Mouse (Mus musculus): ENCODE data around the gene Vsig8.

The Vsig8 gene

DNA sequence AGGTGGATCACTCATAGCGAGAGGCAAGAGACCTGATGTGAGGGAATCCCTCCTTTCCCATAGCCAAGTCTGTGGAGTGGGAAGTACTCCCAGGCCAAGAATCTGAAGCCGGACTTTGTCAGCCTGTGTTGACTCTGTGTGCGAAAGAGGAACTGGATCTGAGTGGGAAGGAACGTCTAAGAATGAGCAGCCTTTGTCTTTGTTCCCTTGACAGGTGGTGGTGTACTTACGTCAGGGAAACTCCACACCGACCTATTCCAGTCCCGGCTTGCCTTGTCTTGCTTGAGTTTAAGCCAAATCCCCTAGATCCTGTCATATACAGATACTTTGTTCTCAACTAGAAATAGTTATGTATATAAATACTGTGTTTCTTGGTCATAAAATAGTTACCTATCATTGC, 33.2 kb upstream of the Vsig8 start:
- ChIA-PET CTCF (no interaction called here), POLR2A (interaction anchor here in 3 of 4 experiments (0.5 to 1.4 kb wide), 3 partner anchors 22 to 53 kb away, joined by 3 to 4 read pairs (median 4); partner anchors contain the start of genes Igsf9 (in 1 of the 3) and Tagln2 (in 1 of the 3))

DNA sequence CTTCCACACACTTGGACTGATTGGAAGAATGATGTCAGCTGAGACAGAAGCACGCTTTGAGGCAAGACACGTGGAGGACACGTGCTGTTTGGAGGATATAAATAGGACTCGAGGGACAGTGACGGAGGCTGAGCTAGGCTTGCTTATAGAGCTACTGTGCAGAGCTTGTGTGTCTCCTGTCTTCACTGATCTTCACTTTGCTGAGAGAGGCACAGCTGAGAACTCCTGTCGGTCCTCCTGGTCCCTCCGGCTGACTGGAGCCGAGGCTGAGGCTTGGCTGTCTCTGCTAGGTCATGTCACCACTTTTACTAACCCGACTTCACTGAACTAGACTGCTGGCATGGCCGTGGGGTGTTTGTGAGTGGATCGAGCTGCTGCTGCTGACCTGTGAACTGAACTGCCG, 32.0 kb upstream of the Vsig8 start:
- CTCF ChIA-PET, result interaction anchor here in 1 of 4 experiments (0.6 kb wide), 1 partner anchor 42 kb away, joined by 3 read pairs; the partner anchor contains the start of gene Igsf9

DNA sequence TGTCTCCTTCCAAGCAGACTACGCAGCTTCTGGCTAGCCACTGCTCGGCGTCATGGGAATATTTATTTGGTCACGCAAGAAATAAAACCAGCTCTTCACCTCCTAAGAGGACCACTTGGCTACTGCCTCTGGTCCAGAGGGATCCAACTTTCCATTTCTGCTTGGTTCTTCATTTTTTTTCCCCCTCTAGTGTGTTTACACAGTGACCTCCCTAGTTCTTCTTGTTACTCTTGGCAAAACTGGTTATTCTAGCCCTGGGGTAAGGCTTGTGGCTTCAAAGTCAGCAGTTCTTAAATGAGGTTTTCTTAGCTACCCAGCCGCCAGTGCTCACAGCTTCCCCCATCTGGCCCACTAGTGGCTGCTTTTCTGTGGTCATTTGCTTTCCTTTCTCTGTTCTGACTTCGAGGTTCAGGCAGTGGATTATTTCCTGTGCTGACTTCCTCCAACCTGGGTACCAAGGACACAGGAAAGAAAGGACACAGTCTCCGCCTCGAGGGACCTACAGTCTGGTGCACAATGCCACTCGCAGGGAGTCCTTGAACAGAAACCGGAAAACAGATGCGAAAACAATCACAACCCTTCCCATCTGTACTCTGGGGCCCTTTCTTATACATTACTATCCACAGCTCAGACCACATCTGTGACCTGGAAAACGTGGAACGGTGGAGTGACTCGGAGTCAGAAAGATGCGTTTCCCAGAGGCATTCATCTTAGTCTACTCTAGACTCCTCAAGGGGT, 30.5 kb upstream of the Vsig8 start:
- CTCF ChIA-PET, result interaction anchor here in 2 of 4 experiments (0.7 to 4.3 kb wide), 6 partner anchors 10 to 116 kb away, joined by 3 to 25 read pairs (median 6); no protein-coding TSS in a partner anchor
- POLR2A ChIA-PET, result interaction anchor here (0.6 to 3.4 kb wide), 13 partner anchors 10 to 379 kb away, joined by 3 to 15 read pairs (median 4); partner anchors contain the start of genes Pigm (in 3 of the 4) and Tagln2 (in 1 of the 4)

More for the DNA sequence above, 32.0 kb upstream of the Vsig8 start:
- POLR2A ChIA-PET, result interaction anchor here in 1 of 4 experiments (0.8 to 1.6 kb wide), 4 partner anchors 9 to 26 kb away, joined by 3 to 5 read pairs (median 4); partner anchors contain the start of gene Tagln2

DNA sequence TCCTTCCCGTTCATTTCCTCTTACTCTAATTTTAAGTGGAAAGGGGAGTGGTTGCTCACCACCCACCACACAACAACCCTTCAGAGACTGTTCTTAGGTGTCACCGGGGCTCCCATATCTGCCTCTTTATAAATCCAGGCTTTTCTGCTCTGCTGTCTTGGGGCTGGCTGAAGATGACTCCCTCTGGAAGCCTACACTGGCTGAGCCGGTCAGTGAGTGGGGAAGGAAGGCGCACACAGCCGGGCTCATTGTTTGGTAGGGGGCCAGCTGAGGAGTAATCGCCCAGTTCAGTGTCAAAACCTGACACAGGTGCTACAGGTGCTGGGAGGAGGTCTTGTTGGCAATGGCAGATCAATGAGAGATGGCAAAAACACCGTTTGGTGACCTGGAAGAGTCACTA, 29.8 kb upstream of the Vsig8 start:
- POLR2A ChIA-PET, result interaction anchor here (0.5 to 3.4 kb wide), 8 partner anchors 11 to 150 kb away, joined by 3 to 15 read pairs (median 4); partner anchors contain the start of gene Pigm (in 2 of the 4)
- CTCF ChIA-PET, result interaction anchor here in 2 of 4 experiments (0.7 to 4.3 kb wide), 5 partner anchors 38 to 907 kb away, joined by 3 to 25 read pairs (median 6); partner anchors contain the start of gene Dusp23 (in 1 of the 2)

DNA sequence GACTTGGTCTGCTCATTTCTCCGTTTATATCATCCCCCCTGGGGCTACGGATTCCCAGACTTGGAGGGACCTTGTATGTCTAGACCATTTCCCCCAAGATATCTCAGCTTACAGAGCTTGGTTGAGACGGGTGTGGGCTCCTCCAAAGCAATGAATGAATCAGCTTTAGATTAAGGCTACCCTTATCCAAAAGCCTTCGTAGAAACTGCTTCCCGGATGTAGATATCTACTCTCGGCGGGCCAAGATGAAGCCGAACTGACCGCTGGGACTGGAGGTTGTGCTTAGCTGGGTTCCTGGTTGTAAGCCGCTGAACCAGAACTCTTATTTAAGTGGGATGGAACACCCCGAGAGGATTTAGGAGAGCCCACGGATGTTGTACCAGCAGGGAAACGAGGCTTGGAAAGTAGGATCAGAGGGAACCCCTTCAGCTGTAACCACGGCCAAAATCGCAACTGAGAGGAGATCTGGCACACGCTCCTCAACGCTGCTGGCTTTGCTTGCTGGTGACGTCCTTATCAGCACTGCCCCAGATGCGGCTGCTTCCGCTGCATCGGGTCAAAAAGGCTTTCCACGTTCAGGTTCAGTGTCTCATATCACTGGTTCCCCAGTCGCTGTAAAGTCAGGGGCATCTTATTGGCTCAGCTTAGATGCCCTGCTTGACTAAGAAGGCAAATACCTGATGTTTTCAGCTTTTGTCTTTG, 29.2 kb upstream of the Vsig8 start:
- ChIA-PET POLR2A (interaction anchor here (0.5 to 3.4 kb wide), 7 partner anchors 11 to 150 kb away, joined by 3 to 15 read pairs (median 5); partner anchors contain the start of gene Pigm (in 1 of the 4)), CTCF (interaction anchor here (0.6 to 4.3 kb wide), 12 partner anchors 22 to 907 kb away, joined by 3 to 25 read pairs (median 4); partner anchors contain the start of gene Dusp23 (in 1 of the 4))

DNA sequence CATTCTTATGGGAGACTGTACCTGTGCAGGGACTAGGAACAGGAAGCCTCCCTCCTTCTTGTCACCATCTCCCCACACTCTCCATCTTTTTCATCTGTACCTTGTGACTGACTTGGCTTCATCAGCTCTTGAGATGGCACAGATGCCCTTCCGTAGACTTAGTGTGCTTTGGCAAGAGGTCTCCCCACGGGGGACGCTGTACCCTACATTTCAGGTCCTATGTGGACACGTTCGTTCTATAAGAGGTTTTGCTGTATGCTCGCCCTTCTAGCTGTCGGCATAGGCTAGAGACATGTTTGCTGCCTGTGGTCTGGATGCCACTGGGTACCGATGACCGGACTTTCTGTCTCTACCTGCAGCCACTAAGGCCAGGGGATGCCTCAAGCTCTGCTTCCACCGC, 28.3 kb upstream of the Vsig8 start:
- POLR2A ChIA-PET, result interaction anchor here in 2 of 4 experiments (0.5 to 3.4 kb wide), 6 partner anchors 12 to 430 kb away, joined by 3 to 15 read pairs (median 4); no protein-coding TSS in a partner anchor
- CTCF ChIA-PET, result interaction anchor here (0.6 to 4.3 kb wide), 18 partner anchors 14 to 870 kb away, joined by 3 to 37 read pairs (median 5); partner anchors contain the start of gene Dusp23 (in 3 of the 4)

DNA sequence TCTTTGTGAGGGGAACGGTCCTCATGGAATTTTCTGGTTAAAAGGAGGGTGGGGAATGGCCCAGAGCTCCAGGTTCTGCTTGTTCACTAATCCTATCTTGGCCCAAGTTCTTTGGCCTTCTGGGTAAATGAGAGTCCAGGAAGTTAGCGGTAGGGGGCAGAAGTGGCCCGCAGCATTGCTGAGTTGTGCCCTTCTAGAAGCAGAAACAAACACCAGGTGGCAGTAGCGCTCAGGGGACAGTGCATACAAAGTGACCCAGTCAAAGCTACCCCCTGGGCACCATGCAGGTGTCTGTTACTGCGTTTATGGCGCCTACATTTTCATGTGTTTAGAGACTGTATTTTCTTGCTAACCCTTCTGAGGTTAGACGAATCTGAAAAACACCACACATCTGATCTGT, 27.0 kb upstream of the Vsig8 start:
- ChIA-PET POLR2A (interaction anchor here in 3 of 4 experiments (0.7 to 1.8 kb wide), 12 partner anchors 13 to 225 kb away, joined by 3 to 7 read pairs (median 4); no protein-coding TSS in a partner anchor), CTCF (interaction anchor here (0.5 to 4.3 kb wide), 103 partner anchors 8 to 979 kb away, joined by 3 to 37 read pairs (median 4); partner anchors contain the start of genes Dusp23 (in 4 of the 4), Aim2 (in 1 of the 4), Cfap45 (in 1 of the 4) and Fcrl6 (in 1 of the 4))

DNA sequence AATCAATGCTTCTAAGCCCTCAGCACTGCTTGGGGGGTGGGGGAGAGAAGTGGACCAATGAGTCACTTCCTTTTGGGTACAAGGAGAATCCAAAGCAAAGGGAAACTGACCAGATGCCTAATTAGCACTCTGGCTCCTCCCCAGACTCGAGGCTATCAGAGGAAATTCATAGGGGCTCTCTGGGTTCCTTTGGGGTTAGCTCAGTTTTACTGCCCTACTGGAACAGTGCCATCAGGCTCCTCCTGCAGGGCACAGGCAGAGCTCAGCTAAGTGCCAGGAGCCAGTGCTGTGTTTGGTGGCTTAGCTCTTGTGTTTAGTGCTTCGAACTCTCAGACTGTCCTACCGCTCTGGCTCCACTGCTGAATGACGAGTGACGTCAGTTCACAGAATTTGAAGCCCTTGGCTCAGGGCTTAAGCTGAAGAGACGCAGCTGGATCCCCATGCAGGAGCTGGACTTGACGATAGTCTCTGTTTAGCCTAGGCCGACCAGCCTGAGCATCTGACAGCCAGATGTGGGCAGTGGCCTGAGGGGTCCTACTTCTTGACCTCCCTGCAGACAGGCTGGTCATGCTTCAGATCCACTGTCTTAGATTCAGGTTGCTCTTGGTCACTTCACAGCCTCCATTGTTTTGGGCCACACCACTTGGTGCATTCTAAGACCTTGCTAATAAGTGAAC, 25.1 kb upstream of the Vsig8 start:
- CTCF ChIA-PET, result interaction anchor here (0.6 to 1.7 kb wide), 9 partner anchors 32 to 655 kb away, joined by 3 to 14 read pairs (median 5); partner anchors contain the start of gene Dusp23 (in 1 of the 4)
- POLR2A ChIA-PET, result interaction anchor here in 2 of 4 experiments (0.8 to 2.9 kb wide), 6 partner anchors 10 to 64 kb away, joined by 3 to 18 read pairs (median 4); partner anchors contain the start of genes Cfap45 (in 1 of the 2) and Igsf9 (in 1 of the 2)

DNA sequence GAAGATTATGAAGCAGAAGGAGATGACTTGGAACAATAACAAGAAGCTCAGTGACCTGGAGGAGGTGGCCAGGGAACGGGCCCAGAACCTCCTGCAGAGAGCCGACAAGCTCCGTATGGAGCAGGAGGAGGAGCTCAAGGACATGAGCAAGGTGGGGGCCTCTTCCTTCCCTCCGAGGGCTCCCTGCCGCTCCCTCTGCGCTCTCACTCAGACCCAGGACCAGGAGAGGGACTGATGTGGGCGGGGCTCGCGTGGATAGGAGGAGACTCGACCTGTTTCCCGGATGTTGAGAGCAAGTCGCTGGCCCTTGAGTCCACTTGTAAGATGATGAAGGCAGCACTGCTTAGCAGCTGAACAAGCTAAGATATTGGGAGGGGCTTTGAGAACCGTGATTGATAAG, 23.2 kb upstream of the Vsig8 start:
- ChIA-PET CTCF (interaction anchor here (0.5 to 1.7 kb wide), 12 partner anchors 11 to 892 kb away, joined by 3 to 5 read pairs (median 3); partner anchors contain the start of genes Cfap45 (in 1 of the 4) and Dusp23 (in 1 of the 4)), POLR2A (interaction anchor here in 2 of 4 experiments (0.6 to 2.9 kb wide), 9 partner anchors 9 to 77 kb away, joined by 3 to 18 read pairs (median 4); partner anchors contain the start of genes Cfap45 (in 2 of the 2) and Igsf9 (in 1 of the 2))

DNA sequence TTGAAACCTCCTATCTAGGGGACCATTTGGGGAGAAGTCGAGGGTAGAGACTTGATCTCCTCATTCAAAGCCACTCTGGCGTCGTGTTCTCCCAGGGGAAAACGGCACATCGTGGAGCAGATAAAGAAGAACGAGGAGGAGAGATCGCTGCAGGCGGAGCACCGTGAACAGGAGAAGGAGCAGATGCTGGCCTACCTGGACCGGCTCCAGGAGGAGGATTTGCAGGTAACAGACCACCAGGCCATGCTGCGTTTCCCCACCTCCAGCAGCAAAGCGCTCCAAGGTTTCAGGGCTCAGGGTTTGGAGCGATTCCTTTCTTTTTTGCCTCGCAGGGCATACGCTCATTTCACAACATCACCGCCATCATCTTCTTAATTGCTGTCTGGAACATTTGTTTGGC, 20.6 kb upstream of the Vsig8 start:
- POLR2A ChIA-PET, result interaction anchor here in 3 of 4 experiments (0.5 to 2.1 kb wide), 3 partner anchors 10 to 352 kb away, joined by 3 to 7 read pairs (median 7); no protein-coding TSS in a partner anchor
- CTCF ChIA-PET, result no interaction called here

DNA sequence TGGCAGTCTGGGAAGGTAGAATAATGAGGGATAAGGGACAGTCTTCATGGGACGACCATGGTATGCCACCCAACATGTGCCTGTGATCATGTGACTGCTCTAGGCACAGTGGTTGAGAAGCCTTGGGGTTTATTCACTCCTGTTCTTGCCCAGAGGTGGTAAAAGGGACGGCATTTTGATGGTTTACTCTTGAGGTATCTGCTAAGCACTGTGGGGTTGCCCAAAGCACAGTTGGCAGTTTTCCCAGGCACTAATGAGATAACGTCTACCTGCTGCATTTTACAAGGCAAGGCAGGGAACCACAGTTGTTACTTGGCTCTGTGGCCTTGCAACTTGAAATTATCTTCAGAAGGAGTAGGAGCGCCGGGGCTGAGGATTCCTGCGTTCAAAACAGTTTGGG, 15.9 kb upstream of the Vsig8 start:
- POLR2A ChIA-PET, result interaction anchor here in 2 of 4 experiments (1.0 to 3.0 kb wide), 5 partner anchors 8 to 33 kb away, joined by 3 to 18 read pairs (median 3); no protein-coding TSS in a partner anchor
- CTCF ChIA-PET, result interaction anchor here in 3 of 4 experiments (0.9 to 3.8 kb wide), 2 partner anchors 11 kb away, joined by 3 to 15 read pairs (median 3); no protein-coding TSS in a partner anchor

DNA sequence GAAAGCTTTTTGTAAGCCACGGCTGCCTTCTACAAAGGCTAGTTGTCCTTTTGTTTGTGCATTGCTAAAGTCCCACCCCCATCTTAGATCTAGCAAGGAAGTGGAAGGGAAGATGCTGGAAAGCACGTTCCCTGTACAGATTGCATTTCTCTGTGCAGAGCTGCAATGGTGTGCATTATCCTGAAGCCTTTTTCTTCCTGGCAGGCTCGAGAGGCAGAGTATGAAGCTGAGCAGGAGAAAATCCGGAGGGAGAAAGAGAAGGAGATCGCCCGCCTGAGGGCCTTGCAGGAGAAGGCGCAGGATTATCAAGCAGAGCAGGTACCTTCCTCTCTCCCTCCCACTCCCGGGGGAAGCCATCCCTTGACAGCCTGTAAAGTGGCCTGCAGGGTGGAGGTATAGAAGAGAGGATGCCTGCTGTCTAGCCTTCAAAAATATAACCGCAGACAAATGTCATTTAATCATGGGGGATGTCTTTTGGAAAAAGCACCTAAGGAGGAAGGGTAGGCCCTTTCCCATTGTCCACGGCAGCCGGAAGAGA, 15.4 kb upstream of the Vsig8 start:
- POLR2A ChIA-PET, result interaction anchor here in 2 of 4 experiments (1.0 to 3.0 kb wide), 3 partner anchors 8 to 12 kb away, joined by 3 to 18 read pairs (median 4); no protein-coding TSS in a partner anchor
- CTCF ChIA-PET, result interaction anchor here in 3 of 4 experiments (0.6 to 3.8 kb wide), 4 partner anchors 12 to 370 kb away, joined by 3 to 15 read pairs (median 3); no protein-coding TSS in a partner anchor

DNA sequence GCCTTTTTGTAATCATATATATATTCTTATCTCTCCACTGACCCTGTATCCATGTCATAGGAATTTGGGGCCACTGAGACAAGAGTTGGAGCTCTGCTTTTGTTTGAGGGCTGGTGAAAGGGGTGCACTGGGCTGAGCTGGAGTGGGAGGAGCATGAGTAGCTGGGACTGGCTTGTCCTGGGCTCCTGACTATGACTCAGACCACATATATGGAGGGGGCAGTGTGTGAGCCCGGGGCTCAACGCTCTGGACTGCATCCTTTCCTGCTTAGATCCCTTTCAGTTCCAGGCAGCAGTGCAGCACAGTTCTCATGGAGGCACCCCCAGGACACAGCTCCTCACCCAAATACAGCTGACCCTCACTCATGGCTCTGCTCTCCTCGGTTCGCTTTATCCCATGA, 9.7 kb upstream of the Vsig8 start:
- ChIA-PET POLR2A (interaction anchor here in 1 of 4 experiments (1.1 kb wide), 1 partner anchor 14 kb away, joined by 5 read pairs; no protein-coding TSS in a partner anchor), CTCF (interaction anchor here in 2 of 4 experiments (1.2 to 2.0 kb wide), 4 partner anchors 17 to 73 kb away, joined by 3 to 7 read pairs (median 5); no protein-coding TSS in a partner anchor)

DNA sequence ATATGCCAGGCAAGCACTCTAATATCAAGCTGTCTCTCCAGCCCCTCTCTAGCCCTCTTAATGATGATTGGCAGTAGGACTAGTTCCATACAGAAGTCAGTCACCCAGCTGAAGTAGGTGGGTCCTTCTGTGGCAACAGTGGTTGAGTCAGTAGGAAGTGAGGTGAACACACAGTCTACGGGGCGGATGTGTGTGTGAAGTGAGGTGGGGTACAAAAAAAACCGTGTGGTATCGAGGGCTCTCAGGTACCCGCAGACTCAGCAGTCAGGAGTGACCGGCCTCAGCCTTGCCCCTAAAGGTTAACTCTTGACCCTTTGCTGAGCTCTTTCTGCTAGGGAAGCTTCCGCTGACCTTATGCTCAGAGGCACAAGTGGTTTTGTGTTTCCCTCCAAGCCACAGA, 7.2 kb upstream of the Vsig8 start:
- ChIA-PET POLR2A (interaction anchor here in 1 of 4 experiments (1.2 to 2.1 kb wide), 4 partner anchors 9 to 58 kb away, joined by 4 to 12 read pairs (median 4); no protein-coding TSS in a partner anchor), CTCF (interaction anchor here in 3 of 4 experiments (0.6 to 2.2 kb wide), 4 partner anchors 20 to 66 kb away, joined by 3 to 9 read pairs (median 6); no protein-coding TSS in a partner anchor)

DNA sequence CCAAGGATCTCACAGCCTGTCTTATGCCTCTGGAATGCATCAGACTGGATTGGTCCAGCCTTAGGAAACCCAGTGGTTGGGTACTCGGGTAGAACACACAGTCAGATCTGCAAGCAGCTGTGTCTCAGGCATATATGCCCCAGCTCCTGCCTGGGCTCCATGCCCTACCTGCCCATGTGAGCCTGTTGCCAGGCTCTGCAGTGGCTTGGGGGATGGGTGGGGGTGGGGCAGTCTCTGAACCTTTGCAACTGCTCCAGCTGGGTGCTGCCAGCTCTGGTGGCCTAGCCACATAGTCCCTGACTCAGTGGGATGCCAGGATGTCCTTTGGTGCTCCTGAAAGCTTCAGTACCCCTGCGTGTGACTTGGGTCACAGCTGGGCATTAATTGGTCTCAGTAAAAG, 6.4 kb upstream of the Vsig8 start:
- POLR2A ChIA-PET, result interaction anchor here in 2 of 4 experiments (0.5 to 3.1 kb wide), 12 partner anchors 12 to 173 kb away, joined by 3 to 18 read pairs (median 5); partner anchors contain the start of genes Cfap45 (in 1 of the 2) and Pigm (in 1 of the 2)
- CTCF ChIA-PET, result interaction anchor here in 3 of 4 experiments (0.6 to 2.3 kb wide), 5 partner anchors 12 to 67 kb away, joined by 3 to 15 read pairs (median 4); no protein-coding TSS in a partner anchor

DNA sequence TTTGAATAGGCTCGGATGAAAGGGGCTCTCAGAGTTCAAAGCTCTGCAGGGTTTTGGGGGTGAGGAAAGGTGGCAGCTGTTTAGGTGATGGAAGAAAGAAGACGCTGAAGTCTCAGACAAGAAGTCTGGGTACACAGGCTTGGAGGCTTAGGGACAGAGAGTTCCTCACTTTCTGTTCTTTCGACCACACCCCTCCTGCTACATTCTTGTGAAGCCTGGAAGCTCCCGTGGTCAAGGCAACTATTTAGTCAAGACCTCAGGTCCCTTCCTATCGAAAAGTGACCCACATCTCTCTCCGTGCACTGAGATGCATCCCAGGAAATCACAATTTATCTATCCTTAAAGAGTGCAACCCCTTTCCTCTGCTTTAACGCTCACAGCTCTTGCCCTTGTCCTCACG, 6.0 kb upstream of the Vsig8 start:
- CTCF ChIA-PET, result interaction anchor here in 3 of 4 experiments (0.6 to 2.3 kb wide), 4 partner anchors 13 to 70 kb away, joined by 4 to 15 read pairs (median 6); no protein-coding TSS in a partner anchor
- POLR2A ChIA-PET, result interaction anchor here in 2 of 4 experiments (0.7 to 3.1 kb wide), 11 partner anchors 13 to 173 kb away, joined by 3 to 18 read pairs (median 5); partner anchors contain the start of genes Pigm (in 2 of the 2) and Cfap45 (in 1 of the 2)

All from embryonic stem cell, embryonic (primary cell).